Mouse (Mus musculus) liver, embryonic 11.5 days (tissue): ENCODE measurements around the gene Nradd. TPM values are rescaled to one million over a fixed set of nuclear protein-coding genes. Genes with fewer than 3 reads are reported as not detected.

Experiments
- ATAC-seq: fragments of 200-750 bp; cut with Nextera tagmentation; replicated peaks from 2 replicates; pipeline ENCODE4 v1.8.0; 2017; ENCODE audit warnings: moderate number of reproducible peaks, mild to moderate bottlenecking, moderate TSS enrichment, moderate library complexity; ENCODE audit not compliant: low FRiP score
- DNase-seq: peaks from one replicate; pipeline ENCODE4 v3.0.0-alpha.2; 2017; ENCODE audit warnings: low spot score
- H3K27ac ChIP-seq: fragments of 300-500 bp; sonication (generic); 2 replicates; pipeline ENCODE4 v1.5.1; 2014; ENCODE audit warnings: mild to moderate bottlenecking, low read depth, low read length, control low read depth
- H3K27me3 ChIP-seq: fragments of 300-500 bp; sonication (generic); replicated peaks from 2 replicates; pipeline ENCODE4 v1.6.1; 2014; ENCODE audit warnings: low read length, mixed read lengths; ENCODE audit not compliant: control insufficient read depth, insufficient read depth
- H3K36me3 ChIP-seq: fragments of 300-500 bp; sonication (generic); 2 replicates; pipeline ENCODE4 v1.6.1; 2014; ENCODE audit warnings: mild to moderate bottlenecking, low read length, moderate library complexity, mixed read lengths; ENCODE audit not compliant: control insufficient read depth, insufficient read depth
- H3K4me1 ChIP-seq: fragments of 300-500 bp; sonication (generic); replicated peaks from 2 replicates; pipeline ENCODE4 v1.6.1; 2014; ENCODE audit warnings: low read length, mixed read lengths; ENCODE audit not compliant: control insufficient read depth, insufficient read depth
- H3K4me2 ChIP-seq: fragments of 300-500 bp; sonication (generic); 2 replicates; pipeline ENCODE4 v1.6.1; 2014; ENCODE audit warnings: mild to moderate bottlenecking, control low read depth, moderate library complexity
- H3K4me3 ChIP-seq: fragments of 300-500 bp; sonication (generic); 2 replicates; pipeline ENCODE4 v1.5.1; 2014; ENCODE audit warnings: low read depth, low read length, control low read depth
- H3K9ac ChIP-seq: fragments of 300-500 bp; sonication (generic); 2 replicates; pipeline ENCODE4 v1.6.1; 2014; ENCODE audit warnings: low read depth, low read length, control low read depth
- H3K9me3 ChIP-seq: fragments of 300-500 bp; sonication (generic); 2 replicates; pipeline ENCODE4 v1.6.1; 2016; ENCODE audit warnings: low read length, inconsistent platforms, mixed read lengths; ENCODE audit not compliant: control insufficient read depth
- WGBS: fragments of 180-500 bp; shearing (Covaris S2); extraction: QIAGEN DNeasy Blood & Tissue Kit; methylation state at CpG from one replicate; pipeline ENCODE4 v1.1.7; 2014; 5-methylcytosine and 5-hydroxymethylcytosine counted together
- polyA plus RNA-seq: library from polyadenylated mRNA; unstranded; fragments of >200 nt; fragmentation: Nextera tagmentation; extraction: Ambion mirVana; gene quantifications from 2 replicates; pipeline ENCODE4 v1.2.1, GENCODE M21; 2014

Nradd gene
- polyA plus RNA-seq, 1 experiment from 2014 or later = 9.9 TPM

- Histone ChIP-seq H3K36me3 (peaks cover 10% of the 10 kb centered on the region; the same call in 1 of the 2 replicates), H3K9ac (no peak overlapping the region), H3K4me3 (no peak overlapping the region), H3K9me3 (no peaks in the 10 kb centered on the region), H3K27ac (no peak overlapping the region), H3K4me2 (0 out of 2 replicates have a peak overlapping the region, but pooled peaks have one; percentile 11), H3K27me3 (no peaks in the 10 kb centered on the region), H3K4me1 (0 out of 2 replicates have a peak, but pooled peaks cover 2% of the 10 kb centered on the region)
- no peak for ATAC-seq
- DNase-seq = no peak
- 45% methylated on average over 10 of the region's 10 CpGs for WGBS
These were observed 6.9 kb upstream of the Nradd start for GRCm38 (mm10) chr9:110631191-110631590.

- 90% methylated on average over 15 of the region's 15 CpGs for WGBS
- Histone ChIP-seq H3K4me1 (peaks cover 6% of the 10 kb centered on the region), H3K27me3 (no peaks in the 10 kb centered on the region), H3K27ac (no peak overlapping the region), H3K9me3 (no peaks in the 10 kb centered on the region), H3K9ac (no peak overlapping the region), H3K36me3 (peaks cover 8% of the 10 kb centered on the region; the same call in 1 of the 2 replicates), H3K4me2 (no peak overlapping the region), H3K4me3 (no peak overlapping the region)
- DNase-seq = no peak
- ATAC-seq = no peak
These were observed 5.9 kb upstream of the Nradd start for GRCm38 (mm10) chr9:110630171-110630570.

GRCm38 (mm10) chr9:110625350-110625908, 1.2 kb upstream of the Nradd start:
- Histone ChIP-seq H3K4me2 (peak overlapping the region; percentile 99), H3K36me3 (peaks cover 8% of the 10 kb centered on the region; the same call in 1 of the 2 replicates), H3K9me3 (no peaks in the 10 kb centered on the region), H3K27me3 (no peaks in the 10 kb centered on the region), H3K4me3 (peak overlapping the region; percentile 59), H3K27ac (no peak overlapping the region), H3K9ac (peak overlapping the region; percentile 67), H3K4me1 (peaks cover 19% of the 10 kb centered on the region)
- DNase-seq (no peak), ATAC-seq (no peak)
- 74% methylated on average over 11 of the region's 11 CpGs for WGBS

- Histone ChIP-seq H3K9ac (peak overlapping the region; percentile 67), H3K4me1 (peaks cover 19% of the 10 kb centered on the region), H3K9me3 (no peaks in the 10 kb centered on the region), H3K36me3 (peaks cover 19% of the 10 kb centered on the region; the same call in 1 of the 2 replicates), H3K4me3 (peak overlapping the region; percentile 59), H3K4me2 (peak overlapping the region; percentile 99), H3K27me3 (no peaks in the 10 kb centered on the region), H3K27ac (no peak overlapping the region)
- 55% methylated on average over 8 of the region's 8 CpGs for WGBS
- DNase-seq = no peak
- no peak for ATAC-seq
These were observed 646 bp downstream of the Nradd start for GRCm38 (mm10) chr9:110623416-110624195.

GRCm38 (mm10) chr9:110622621-110623219, 1.5 kb downstream of the Nradd start:
- H3K4me2 ChIP-seq = no peak overlapping the region; the same call in 1 of the 2 replicates
- no peaks in the 10 kb centered on the region for H3K9me3 ChIP-seq
- no peak for DNase-seq
- no peak overlapping the region for H3K9ac ChIP-seq
- ATAC-seq = no peak
- H3K36me3 ChIP-seq = peaks cover 20% of the 10 kb centered on the region
- peaks cover 19% of the 10 kb centered on the region for H3K4me1 ChIP-seq
- 81% methylated on average over 12 of the region's 12 CpGs for WGBS
- H3K27me3 ChIP-seq = no peaks in the 10 kb centered on the region
- no peak overlapping the region; the same call in 1 of the 2 replicates for H3K27ac ChIP-seq
- no peak overlapping the region for H3K4me3 ChIP-seq

GRCm38 (mm10) chr9:110620685-110621084, 3.6 kb downstream of the Nradd start:
- ATAC-seq (no peak), DNase-seq (no peak)
- Histone ChIP-seq H3K9ac (no peak overlapping the region), H3K36me3 (peaks cover 30% of the 10 kb centered on the region), H3K4me3 (no peak overlapping the region), H3K4me2 (no peak overlapping the region), H3K4me1 (peaks cover 19% of the 10 kb centered on the region), H3K27me3 (no peaks in the 10 kb centered on the region), H3K9me3 (no peaks in the 10 kb centered on the region), H3K27ac (no peak overlapping the region)
- 89% methylated on average over 7 of the region's 7 CpGs for WGBS

- DNase-seq (no peak), ATAC-seq (no peak)
- H3K9ac ChIP-seq = no peak overlapping the region
- no peak overlapping the region for H3K27ac ChIP-seq
- no peaks in the 10 kb centered on the region for H3K9me3 ChIP-seq
- no peak overlapping the region for H3K4me3 ChIP-seq
- peaks cover 15% of the 10 kb centered on the region for H3K4me1 ChIP-seq
- no peaks in the 10 kb centered on the region for H3K27me3 ChIP-seq
- H3K36me3 ChIP-seq = peaks cover 35% of the 10 kb centered on the region
- H3K4me2 ChIP-seq = no peak overlapping the region
- 87% methylated on average over 7 of the region's 7 CpGs for WGBS
These were observed 4.1 kb downstream of the Nradd start for GRCm38 (mm10) chr9:110620180-110620579.

GRCm38 (mm10) chr9:110617081-110617480, 7.2 kb downstream of the Nradd start:
- 89% methylated on average over 3 of the region's 3 CpGs for WGBS

More at GRCm38 (mm10) chr9:110617081-110617480, 7.2 kb downstream of the Nradd start:
- Histone ChIP-seq H3K27me3 (no peaks in the 10 kb centered on the region), H3K9me3 (no peaks in the 10 kb centered on the region), H3K36me3 (peaks cover 41% of the 10 kb centered on the region), H3K27ac (no peak overlapping the region), H3K9ac (no peak overlapping the region), H3K4me2 (no peak overlapping the region), H3K4me3 (no peak overlapping the region), H3K4me1 (no peaks in the 10 kb centered on the region; the same call in 1 of the 2 replicates)
- DNase-seq (no peak), ATAC-seq (no peak)
